Mouse (Mus musculus) forebrain, embryonic 14.5 days (tissue): ENCODE data around the gene Esrp2. TPM values are rescaled to one million over a fixed set of nuclear protein-coding genes. Genes with fewer than 3 reads are reported as not detected.

Experiments
- ATAC-seq: fragments of 200-750 bp; cut with Nextera tagmentation; 2 replicates; pipeline ENCODE4 v1.8.0; 2017; ENCODE audit warnings: mild to moderate bottlenecking, moderate library complexity
- DNase-seq: peaks from one replicate; pipeline ENCODE4 v3.0.0-alpha.2; 2015; ENCODE audit warnings: low spot score
- H3K27ac ChIP-seq: fragments of 300-500 bp; sonication (generic); 2 replicates; pipeline ENCODE4 v1.5.1; 2014; ENCODE audit warnings: low read depth, mild to moderate bottlenecking, control low read depth, low read length, moderate library complexity
- H3K27me3 ChIP-seq: fragments of 300-500 bp; sonication (generic); replicated peaks from 2 replicates; pipeline ENCODE4 v1.6.1; 2014; ENCODE audit warnings: low read length, control low read depth, mixed read lengths; ENCODE audit not compliant: control insufficient read depth, insufficient read depth
- H3K36me3 ChIP-seq: fragments of 300-500 bp; sonication (generic); 2 replicates; pipeline ENCODE4 v1.6.1; 2014; ENCODE audit warnings: low read length, control low read depth; ENCODE audit not compliant: control insufficient read depth, insufficient read depth
- H3K4me1 ChIP-seq: fragments of 300-500 bp; sonication (generic); 2 replicates; pipeline ENCODE4 v1.6.1; 2014; ENCODE audit warnings: antibody characterized with exemption, low read length, control low read depth; ENCODE audit not compliant: control insufficient read depth, insufficient read depth
- H3K4me2 ChIP-seq: fragments of 300-500 bp; sonication (generic); 2 replicates; pipeline ENCODE4 v1.6.1; 2014; ENCODE audit warnings: mild to moderate bottlenecking, control low read depth, low read length
- H3K4me3 ChIP-seq: fragments of 300-500 bp; sonication (generic); 2 replicates; pipeline ENCODE4 v1.5.1; 2014; ENCODE audit warnings: low read depth, low read length, control low read depth
- H3K9ac ChIP-seq: fragments of 300-500 bp; sonication (generic); 2 replicates; pipeline ENCODE4 v1.6.1; 2014; ENCODE audit warnings: mild to moderate bottlenecking, low read length, control low read depth, moderate library complexity
- H3K9me3 ChIP-seq: fragments of 300-500 bp; sonication (generic); replicated peaks from 2 replicates; pipeline ENCODE4 v1.6.1; 2016; ENCODE audit warnings: low read length, control low read depth, mixed read lengths; ENCODE audit not compliant: control insufficient read depth
- WGBS: fragments of 180-500 bp; shearing (Covaris S2); extraction: QIAGEN DNeasy Blood & Tissue Kit; methylation state at CpG from one replicate; pipeline ENCODE4 v1.1.7; 2014; 5-methylcytosine and 5-hydroxymethylcytosine counted together
- polyA plus RNA-seq: library from polyadenylated mRNA; unstranded; fragments of >200 nt; fragmentation: Nextera tagmentation; extraction: Ambion mirVana; gene quantifications from 2 replicates; pipeline ENCODE4 v1.2.1, GENCODE M21; 2014

Esrp2 gene
- polyA plus RNA-seq = 0.15 TPM in 1 of 2 replicates, not detected in the other

DNA sequence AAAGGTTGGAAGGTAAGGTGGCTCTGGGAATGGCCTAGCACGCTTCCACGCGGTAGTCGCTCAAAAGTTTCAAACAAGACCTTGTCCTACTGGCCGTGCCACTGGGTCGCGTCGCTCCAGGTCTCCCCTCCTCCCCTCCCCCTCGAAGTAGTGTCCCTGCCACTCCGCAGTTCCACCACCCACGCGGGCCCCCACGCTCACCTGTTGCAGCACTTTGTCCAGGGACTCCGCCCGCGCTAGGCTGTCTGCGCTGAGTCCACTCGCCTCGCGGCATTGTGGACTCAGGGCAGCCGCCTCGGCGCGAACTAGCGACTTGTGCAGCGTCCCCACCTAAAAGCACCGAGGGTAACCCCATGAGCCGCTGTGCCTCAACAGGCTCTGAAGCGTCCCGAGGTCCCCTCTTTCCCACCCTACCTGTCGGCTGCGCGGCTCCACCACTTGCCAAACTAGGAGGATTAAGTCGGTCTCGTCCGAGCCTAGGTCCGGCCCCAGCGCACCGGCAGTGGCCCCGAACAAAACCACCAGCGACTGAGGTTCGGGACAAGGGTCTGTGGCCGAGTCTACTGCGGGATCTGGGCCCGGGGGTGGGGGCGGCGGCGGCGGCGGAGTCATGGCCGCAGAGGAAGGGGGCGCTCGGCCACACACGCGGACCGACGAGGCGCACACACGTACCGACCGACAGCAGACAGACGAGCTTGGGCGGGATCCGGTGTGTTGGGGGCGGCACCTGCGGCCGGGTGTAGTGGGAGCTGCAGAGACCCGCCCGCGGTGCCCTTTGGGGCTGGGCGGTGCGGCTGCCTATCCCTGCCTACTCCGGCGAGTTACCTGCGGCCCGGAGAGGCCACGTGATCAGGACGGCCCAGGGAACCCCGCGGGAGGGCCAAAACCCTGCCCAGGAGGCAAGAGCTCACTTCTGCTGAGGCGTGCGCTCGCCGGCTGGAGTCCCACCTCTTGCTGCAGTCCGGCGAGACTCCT, at the start of gene Esrp2:
TSS of gene Esrp2 (minus strand) at position 819 of the 975 bp plus-strand sequence.
- H3K9me3 ChIP-seq = no peaks in the 10 kb centered on the region
- peaks cover 13% of the 10 kb centered on the region for H3K36me3 ChIP-seq
- peak within 1 kb of the TSS; percentile 60 for H3K4me2 ChIP-seq
- H3K27me3 ChIP-seq = peaks cover 54% of the 10 kb centered on the region
- H3K27ac ChIP-seq = no peak within 1 kb of the TSS
- WGBS = 1% methylated on average over 80 of the region's 86 CpGs
- DNase-seq (no peak), ATAC-seq (peak; percentile 15; the same call in 1 of the 2 replicates)
- H3K4me1 ChIP-seq = peaks cover 11% of the 10 kb centered on the region
- peak within 1 kb of the TSS; percentile 38 for H3K4me3 ChIP-seq
- peak within 1 kb of the TSS; percentile 48 for H3K9ac ChIP-seq

DNA sequence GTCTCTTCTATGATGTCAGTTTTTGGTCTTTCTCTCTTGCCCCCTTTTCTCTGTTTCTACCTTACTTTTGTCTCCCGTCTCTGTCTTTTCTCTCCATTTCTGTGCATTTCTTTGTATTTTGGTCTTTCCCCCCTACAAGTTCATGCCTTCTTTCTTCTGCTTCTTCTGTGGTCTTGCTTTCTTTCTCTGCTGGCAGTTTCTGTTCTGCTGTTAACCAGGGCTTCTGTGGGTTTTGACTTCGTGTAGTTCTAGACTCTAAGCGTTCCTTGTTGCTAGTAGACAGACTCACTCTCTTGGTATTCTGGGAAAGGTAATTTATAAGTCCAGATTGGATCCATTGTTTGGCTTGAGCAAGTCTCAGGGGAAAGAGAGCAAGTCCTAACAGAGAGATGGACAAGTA, 49.6 kb upstream of the Esrp2 start:
- ATAC-seq (no peak), DNase-seq (no peak)
- H3K27ac ChIP-seq = no peak overlapping the region
- H3K9ac ChIP-seq = no peak overlapping the region
- H3K27me3 ChIP-seq = no peaks in the 10 kb centered on the region
- no peak overlapping the region for H3K4me2 ChIP-seq
- no peak overlapping the region for H3K4me3 ChIP-seq
- H3K36me3 ChIP-seq = peaks cover 51% of the 10 kb centered on the region
- no peaks in the 10 kb centered on the region for H3K9me3 ChIP-seq
- 94% methylated on average over 3 of the region's 3 CpGs for WGBS
- no peaks in the 10 kb centered on the region for H3K4me1 ChIP-seq

DNA sequence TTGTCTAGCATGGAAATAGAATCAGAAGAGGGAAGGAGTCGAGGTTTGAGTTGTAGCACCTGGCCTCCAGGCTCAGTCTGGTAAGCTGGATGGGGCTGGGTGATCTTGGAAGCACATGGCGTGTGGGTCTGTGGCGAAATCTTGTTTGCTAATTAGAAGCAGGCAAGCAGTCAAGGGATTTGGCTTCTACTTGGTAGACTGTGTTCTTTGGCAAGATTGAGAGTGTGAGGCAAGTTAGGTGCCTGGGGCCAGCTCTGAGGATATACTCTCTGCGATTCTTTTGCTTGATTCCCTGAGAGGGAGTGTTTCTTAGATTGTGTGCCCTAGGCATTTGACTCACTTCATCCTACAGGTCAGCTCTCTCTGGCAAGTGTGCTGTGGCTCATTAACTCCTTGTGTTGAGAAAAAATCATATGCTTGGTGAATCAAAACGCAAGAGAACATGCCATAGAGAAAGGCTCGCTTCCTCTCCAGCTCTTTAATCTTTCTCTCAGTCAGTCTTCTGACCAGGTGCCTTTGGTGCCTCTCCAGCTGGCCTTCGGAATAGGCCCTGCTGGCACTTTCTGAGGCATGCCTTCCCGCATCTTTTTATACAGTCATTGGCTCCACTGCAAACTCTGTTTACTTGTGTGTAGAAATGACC, 49.0 kb upstream of the Esrp2 start:
- Histone ChIP-seq H3K4me1 (no peaks in the 10 kb centered on the region), H3K9me3 (no peaks in the 10 kb centered on the region), H3K27me3 (no peaks in the 10 kb centered on the region), H3K36me3 (peaks cover 49% of the 10 kb centered on the region), H3K4me3 (no peak overlapping the region), H3K9ac (no peak overlapping the region), H3K27ac (no peak overlapping the region), H3K4me2 (no peak overlapping the region)
- 80% methylated on average over 8 of the region's 8 CpGs for WGBS
- peak; percentile 57 for DNase-seq
- no peak for ATAC-seq

DNA sequence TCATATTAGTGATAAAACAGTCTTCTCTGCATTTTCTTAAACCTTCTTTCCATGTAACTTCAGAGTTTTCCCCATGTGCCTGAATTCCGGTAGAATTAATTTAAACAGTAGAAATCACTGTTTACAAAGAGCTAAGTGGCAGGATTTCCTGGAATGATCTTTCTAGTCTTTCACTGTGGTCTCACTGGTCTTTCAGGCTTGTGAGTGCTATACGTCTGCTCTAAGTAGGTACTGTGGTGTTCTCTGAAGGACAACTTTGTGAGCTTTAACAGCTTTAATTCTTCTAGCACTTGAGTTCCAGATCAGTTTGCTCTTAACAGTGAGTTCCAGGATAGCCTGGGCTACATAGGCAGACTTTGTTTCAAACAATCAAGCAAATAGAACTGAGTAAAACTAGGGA, 41.7 kb upstream of the Esrp2 start:
- no peak for ATAC-seq
- H3K36me3 ChIP-seq = peaks cover 20% of the 10 kb centered on the region
- no peak overlapping the region for H3K9ac ChIP-seq
- no peak overlapping the region for H3K4me3 ChIP-seq
- WGBS = 76% methylated on average over 2 of the region's 2 CpGs
- no peak overlapping the region for H3K27ac ChIP-seq
- H3K4me1 ChIP-seq = 0 out of 2 replicates have a peak, but pooled peaks cover 6% of the 10 kb centered on the region
- no peaks in the 10 kb centered on the region for H3K9me3 ChIP-seq
- H3K27me3 ChIP-seq = no peaks in the 10 kb centered on the region
- H3K4me2 ChIP-seq = no peak overlapping the region
- no peak for DNase-seq

DNA sequence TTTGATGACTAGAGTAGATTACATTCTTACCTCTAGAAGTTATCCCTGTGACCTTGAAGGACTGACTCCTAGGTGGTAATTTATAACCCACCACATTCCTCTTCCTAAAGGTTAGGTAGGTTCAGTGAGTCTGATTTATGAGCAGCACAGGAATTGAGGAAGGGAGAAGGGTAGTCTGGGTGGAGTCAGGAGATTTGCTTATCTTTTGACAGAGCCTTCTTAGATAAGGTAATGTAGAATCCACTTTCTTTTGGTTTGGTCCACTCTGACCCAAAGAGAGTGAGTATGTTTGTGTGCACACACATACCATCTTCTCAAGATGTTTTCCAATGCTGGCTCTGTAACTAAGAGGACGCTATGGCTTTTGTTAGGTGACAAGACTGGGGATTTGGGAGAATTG, 40.8 kb upstream of the Esrp2 start:
- H3K4me2 ChIP-seq = no peak overlapping the region
- 91% methylated on average over 1 of the region's 1 CpGs for WGBS
- no peaks in the 10 kb centered on the region for H3K27me3 ChIP-seq
- ATAC-seq (no peak), DNase-seq (no peak)
- H3K36me3 ChIP-seq = peaks cover 14% of the 10 kb centered on the region
- H3K27ac ChIP-seq = no peak overlapping the region
- H3K9me3 ChIP-seq = no peaks in the 10 kb centered on the region
- no peak overlapping the region for H3K9ac ChIP-seq
- no peak overlapping the region for H3K4me3 ChIP-seq
- H3K4me1 ChIP-seq = 0 out of 2 replicates have a peak, but pooled peaks cover 6% of the 10 kb centered on the region

DNA sequence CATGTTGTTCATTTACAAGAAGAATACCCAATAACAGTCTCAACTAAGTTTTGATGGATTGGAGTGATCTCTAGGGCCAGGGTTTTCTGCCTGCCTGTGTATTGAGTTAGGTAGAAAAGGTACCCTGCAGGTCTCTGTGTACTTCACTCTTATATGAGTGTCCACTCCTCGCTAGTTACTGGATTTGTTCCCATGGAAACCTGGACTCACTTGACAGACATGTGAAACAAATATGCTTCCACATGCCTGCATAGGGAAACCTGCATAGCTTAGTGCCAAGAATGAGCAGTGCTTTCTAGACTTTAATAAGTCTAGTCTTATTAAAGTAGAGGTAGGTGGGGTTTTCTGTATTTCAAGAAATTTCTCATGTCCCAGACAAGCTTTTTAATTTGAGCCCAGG, 40.1 kb upstream of the Esrp2 start:
- WGBS = 4% methylated on average over 1 of the region's 1 CpGs
- Histone ChIP-seq H3K9me3 (no peaks in the 10 kb centered on the region), H3K9ac (no peak overlapping the region), H3K36me3 (peaks cover 10% of the 10 kb centered on the region), H3K4me2 (no peak overlapping the region), H3K4me3 (no peak overlapping the region), H3K4me1 (0 out of 2 replicates have a peak, but pooled peaks cover 6% of the 10 kb centered on the region), H3K27me3 (no peaks in the 10 kb centered on the region), H3K27ac (no peak overlapping the region)
- ATAC-seq (no peak), DNase-seq (peak; percentile 41)

DNA sequence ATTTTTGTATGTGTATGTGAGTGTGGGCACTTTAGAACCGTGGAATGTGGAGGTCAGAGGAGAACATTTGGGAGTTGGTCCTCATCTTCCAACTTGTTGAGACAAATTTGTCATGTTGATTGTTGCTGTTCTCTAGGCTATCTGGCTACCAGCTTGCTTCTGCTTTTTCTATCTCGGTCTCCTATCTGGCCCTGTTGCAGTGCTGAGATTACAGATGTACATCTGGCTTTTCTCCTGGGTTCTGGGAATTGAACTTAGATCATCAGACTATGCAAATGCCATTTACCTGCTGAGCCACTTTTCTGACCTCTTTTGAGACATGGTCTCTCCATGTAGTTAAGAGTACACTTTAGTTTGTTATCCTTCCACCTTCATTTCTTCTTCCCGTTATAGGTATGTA, 36.8 kb upstream of the Esrp2 start:
- Histone ChIP-seq H3K4me3 (no peak overlapping the region), H3K9me3 (no peaks in the 10 kb centered on the region), H3K27ac (no peak overlapping the region), H3K4me2 (no peak overlapping the region), H3K36me3 (no peaks in the 10 kb centered on the region), H3K4me1 (peaks cover 11% of the 10 kb centered on the region; the same call in 1 of the 2 replicates), H3K9ac (no peak overlapping the region), H3K27me3 (no peaks in the 10 kb centered on the region)
- WGBS = 92% methylated on average over 3 of the region's 3 CpGs
- ATAC-seq (no peak), DNase-seq (no peak)

DNA sequence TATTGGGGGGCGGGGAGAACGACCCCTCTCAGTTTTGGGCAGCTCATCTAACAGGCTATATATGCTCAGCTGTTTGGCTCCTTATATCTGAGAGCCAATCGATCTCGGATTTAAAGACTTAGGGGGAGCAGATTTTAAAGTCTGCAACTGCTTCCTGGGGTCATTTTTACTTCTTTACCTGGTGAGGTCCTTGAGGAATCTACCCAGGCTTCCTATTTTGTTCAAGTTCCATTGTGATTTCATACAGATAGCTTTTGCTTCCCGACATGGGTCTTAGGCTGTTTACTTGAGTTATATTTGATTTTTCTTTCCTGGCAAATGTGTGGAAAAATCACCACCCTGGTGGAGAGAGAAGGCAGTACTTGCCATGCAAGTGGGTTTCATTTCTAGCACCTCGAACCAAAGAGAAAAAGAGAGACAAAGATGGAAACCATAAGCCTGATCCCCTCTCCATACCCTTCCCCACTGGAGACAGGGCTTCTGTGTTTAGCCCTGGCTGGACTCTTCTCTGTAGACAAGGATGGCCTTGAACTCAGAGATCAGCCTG, 33.2 kb upstream of the Esrp2 start:
- DNase-seq (no peak), ATAC-seq (no peak)
- Histone ChIP-seq H3K27me3 (no peaks in the 10 kb centered on the region), H3K9me3 (no peaks in the 10 kb centered on the region), H3K4me2 (peak overlapping the region; percentile 91), H3K27ac (no peak overlapping the region), H3K4me1 (peaks cover 5% of the 10 kb centered on the region; the same call in 1 of the 2 replicates), H3K9ac (peak overlapping the region; percentile 93), H3K36me3 (no peaks in the 10 kb centered on the region), H3K4me3 (peak overlapping the region; percentile 81)
- 36% methylated on average over 6 of the region's 6 CpGs for WGBS
